Mouse (Mus musculus): ENCODE measurements around the gene Lhx6. TPM values are rescaled to one million over a fixed set of nuclear protein-coding genes. Genes with fewer than 3 reads are reported as not detected.

Lhx6 gene
- polyA plus RNA-seq, 1 experiment: 0.71 TPM

DNA sequence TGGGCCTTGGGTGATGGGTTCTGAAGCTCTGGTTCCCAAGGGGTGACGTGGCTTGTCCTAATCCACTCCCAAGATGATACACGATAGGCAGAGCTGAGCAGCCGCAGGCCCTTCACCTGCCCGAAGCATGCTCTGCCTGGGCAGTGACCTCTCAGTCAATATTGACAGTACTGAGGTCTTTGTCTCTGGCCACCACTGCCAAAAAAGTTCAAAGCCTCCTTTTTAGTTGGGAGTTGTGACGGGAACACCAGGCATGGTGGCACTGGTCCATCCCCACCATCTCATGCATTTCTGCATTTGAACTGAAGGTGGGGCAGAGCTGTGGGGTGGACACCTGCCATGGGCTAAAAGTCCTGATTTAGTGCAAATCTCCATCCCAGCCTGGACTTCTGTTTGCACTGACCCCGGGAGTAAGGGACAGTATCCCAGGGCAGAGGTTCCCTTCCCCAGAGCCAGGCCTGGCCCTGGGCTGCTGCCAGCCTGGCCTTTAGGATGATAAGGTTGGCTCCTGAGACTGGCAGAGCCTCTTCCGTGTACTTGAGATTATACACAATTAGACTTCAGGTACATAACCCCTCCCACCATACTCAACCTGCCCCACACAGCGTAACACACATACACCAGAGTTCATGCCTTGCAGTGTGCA, 33.4 kb downstream of the Lhx6 start:
- no peak for TF ChIP-seq CTCF (IDR thresholded peaks at IDR 0.05; ENCODE audit: extremely low read depth, insufficient read depth, insufficient read length, insufficient replicate concordance)
- TF ChIP-seq POLR2A (IDR thresholded peaks at IDR 0.05; ENCODE audit: low read depth, low read length): no peak
- H3K27me3 ChIP-seq (ENCODE audit: control insufficient read depth, insufficient read depth, low read length): no peaks in the 10 kb centered on the region
- H3K27ac ChIP-seq (ENCODE audit: insufficient read depth, low read length): no peak overlapping the region
- no peak for DNase-seq (ENCODE audit: low read depth in 1 of 2, low spot score in 2 of 2)
- no peaks in the 10 kb centered on the region for H3K4me1 ChIP-seq (ENCODE audit: control insufficient read depth, insufficient read depth, insufficient read length)
- WGBS: 91% methylated on average over 8 of the region's 8 CpGs
- no peak overlapping the region for H3K4me3 ChIP-seq (ENCODE audit: extremely low read depth, insufficient read depth, insufficient read length)
- no peaks in the 10 kb centered on the region for H3K36me3 ChIP-seq (ENCODE audit: control insufficient read depth, insufficient read depth, low read length)

DNA sequence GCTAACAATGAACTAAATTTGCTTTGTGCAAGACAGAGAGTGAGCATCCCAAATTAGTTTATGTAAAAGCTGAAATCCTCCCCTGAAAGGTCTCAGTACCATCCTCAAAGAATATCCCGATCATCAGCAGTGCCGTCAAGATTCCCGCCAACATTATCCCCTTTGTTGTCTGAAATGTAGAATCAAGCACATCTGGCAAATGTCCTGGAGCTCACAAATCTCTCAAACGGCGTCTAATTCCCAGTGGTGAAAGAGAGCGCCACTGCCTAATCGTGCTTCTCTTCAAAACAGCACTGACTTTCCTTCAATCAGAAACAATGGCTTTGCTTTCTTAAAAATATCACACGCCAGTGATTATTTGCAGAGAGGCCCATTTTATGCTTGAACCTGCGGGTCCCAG, 38.1 kb downstream of the Lhx6 start:
- no peaks in the 10 kb centered on the region for H3K27me3 ChIP-seq (ENCODE audit: control insufficient read depth, insufficient read depth, low read length)
- no peak overlapping the region for H3K27ac ChIP-seq (ENCODE audit: insufficient read depth, low read length)
- no peak for DNase-seq (ENCODE audit: low read depth in 1 of 2, low spot score in 2 of 2)
- H3K4me1 ChIP-seq (ENCODE audit: control insufficient read depth, insufficient read depth, insufficient read length): no peaks in the 10 kb centered on the region
- no peaks in the 10 kb centered on the region for H3K36me3 ChIP-seq (ENCODE audit: control insufficient read depth, insufficient read depth, low read length)
- TF ChIP-seq CTCF (IDR thresholded peaks at IDR 0.05; ENCODE audit: extremely low read depth, insufficient read depth, insufficient read length, insufficient replicate concordance) (no peak), POLR2A (IDR thresholded peaks at IDR 0.05; ENCODE audit: low read depth, low read length) (no peak)
- WGBS: 93% methylated on average over 9 of the region's 9 CpGs
- no peak overlapping the region for H3K4me3 ChIP-seq (ENCODE audit: extremely low read depth, insufficient read depth, insufficient read length)

DNA sequence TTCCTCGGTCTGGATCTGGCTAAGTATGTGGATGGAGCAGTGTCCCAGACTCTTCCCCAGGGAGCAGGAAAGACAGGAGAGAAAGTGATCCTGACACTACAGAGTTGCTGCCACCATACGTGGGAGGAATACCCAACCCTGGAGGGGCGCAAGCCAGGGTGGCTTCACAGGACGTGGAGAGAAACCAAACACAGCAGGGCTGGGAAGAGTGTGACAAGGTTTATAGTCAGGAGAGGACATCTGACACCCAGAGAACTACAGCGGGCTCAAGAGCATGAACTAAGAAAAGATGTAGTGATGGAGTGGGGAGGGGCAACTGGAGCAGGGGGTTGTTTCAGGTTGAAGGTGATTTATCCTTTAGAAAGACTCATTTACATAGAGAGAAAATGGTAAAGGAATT, 43.8 kb downstream of the Lhx6 start:
- H3K4me3 ChIP-seq (ENCODE audit: extremely low read depth, insufficient read depth, insufficient read length): no peak overlapping the region
- no peaks in the 10 kb centered on the region for H3K4me1 ChIP-seq (ENCODE audit: control insufficient read depth, insufficient read depth, insufficient read length)
- H3K27ac ChIP-seq (ENCODE audit: insufficient read depth, low read length): no peak overlapping the region
- H3K36me3 ChIP-seq (ENCODE audit: control insufficient read depth, insufficient read depth, low read length): no peaks in the 10 kb centered on the region
- H3K27me3 ChIP-seq (ENCODE audit: control insufficient read depth, insufficient read depth, low read length): no peaks in the 10 kb centered on the region
- TF ChIP-seq POLR2A (IDR thresholded peaks at IDR 0.05; ENCODE audit: low read depth, low read length): no peak
- TF ChIP-seq CTCF (IDR thresholded peaks at IDR 0.05; ENCODE audit: extremely low read depth, insufficient read depth, insufficient read length, insufficient replicate concordance): no peak
- 87% methylated on average over 5 of the region's 5 CpGs for WGBS
- DNase-seq (ENCODE audit: low read depth in 1 of 2, low spot score in 2 of 2): no peak

DNA sequence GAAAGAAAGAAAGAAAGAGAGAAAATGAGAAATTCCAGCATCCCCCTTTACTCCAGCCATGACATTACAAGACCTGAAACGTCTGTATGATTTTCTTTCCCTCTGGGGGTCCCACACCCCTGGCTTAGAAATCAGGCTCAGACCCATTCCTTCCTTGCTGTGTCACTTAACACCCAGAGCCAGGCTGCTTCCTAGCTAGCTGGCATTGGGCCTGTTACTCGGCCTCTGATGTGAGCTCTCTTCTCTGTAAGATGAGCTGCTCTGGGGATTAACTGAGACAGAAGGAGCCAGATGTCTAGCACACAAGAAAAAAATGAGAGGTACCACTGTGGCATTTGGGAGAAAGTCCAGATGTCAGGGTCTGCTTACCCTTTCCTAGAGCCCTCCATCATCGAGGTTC, 49.0 kb downstream of the Lhx6 start:
- DNase-seq (ENCODE audit: low read depth in 1 of 2, low spot score in 2 of 2): no peak
- 69% methylated on average over 3 of the region's 3 CpGs for whole genome bisulfite sequencing
- Histone ChIP-seq H3K4me1 (ENCODE audit: control insufficient read depth, insufficient read depth, insufficient read length) (no peaks in the 10 kb centered on the region), H3K27ac (ENCODE audit: insufficient read depth, low read length) (no peak overlapping the region), H3K27me3 (ENCODE audit: control insufficient read depth, insufficient read depth, low read length) (no peaks in the 10 kb centered on the region), H3K4me3 (ENCODE audit: extremely low read depth, insufficient read depth, insufficient read length) (no peak overlapping the region), H3K36me3 (ENCODE audit: control insufficient read depth, insufficient read depth, low read length) (no peaks in the 10 kb centered on the region)
- no peak for TF ChIP-seq CTCF (IDR thresholded peaks at IDR 0.05; ENCODE audit: extremely low read depth, insufficient read depth, insufficient read length, insufficient replicate concordance)
- no peak for TF ChIP-seq POLR2A (IDR thresholded peaks at IDR 0.05; ENCODE audit: low read depth, low read length)

DNA sequence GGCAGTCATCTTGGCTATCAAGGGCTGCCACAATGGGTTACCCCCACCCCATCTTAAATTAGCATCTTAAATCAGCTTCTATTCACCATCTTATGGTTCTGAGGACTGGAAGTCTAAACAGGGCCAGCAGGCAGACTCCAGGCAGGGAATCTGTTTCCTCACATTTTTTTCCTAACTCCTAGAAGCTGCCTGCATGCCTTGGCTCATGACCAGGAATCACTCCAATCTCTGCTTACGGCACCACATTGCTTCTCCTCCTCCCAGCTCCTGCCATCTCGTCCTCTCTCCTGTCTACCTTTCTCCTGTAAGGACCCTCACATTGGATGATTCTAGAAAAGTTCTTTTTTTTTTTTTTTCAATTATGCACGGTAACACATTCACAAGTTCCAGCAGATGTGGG, 52.0 kb downstream of the Lhx6 start:
- peaks cover 2% of the 10 kb centered on the region; the same call in 1 of the 2 replicates for H3K4me1 ChIP-seq (ENCODE audit: control insufficient read depth, insufficient read depth, insufficient read length)
- no peak for DNase-seq (ENCODE audit: low read depth in 1 of 2, low spot score in 2 of 2)
- no peaks in the 10 kb centered on the region for H3K27me3 ChIP-seq (ENCODE audit: control insufficient read depth, insufficient read depth, low read length)
- TF ChIP-seq CTCF (IDR thresholded peaks at IDR 0.05; ENCODE audit: extremely low read depth, insufficient read depth, insufficient read length, insufficient replicate concordance): no peak
- TF ChIP-seq POLR2A (IDR thresholded peaks at IDR 0.05; ENCODE audit: low read depth, low read length): no peak
- H3K36me3 ChIP-seq (ENCODE audit: control insufficient read depth, insufficient read depth, low read length): no peaks in the 10 kb centered on the region
- no peak overlapping the region for H3K27ac ChIP-seq (ENCODE audit: insufficient read depth, low read length)
- WGBS: 76% methylated on average over 3 of the region's 3 CpGs
- no peak overlapping the region for H3K4me3 ChIP-seq (ENCODE audit: extremely low read depth, insufficient read depth, insufficient read length)

DNA sequence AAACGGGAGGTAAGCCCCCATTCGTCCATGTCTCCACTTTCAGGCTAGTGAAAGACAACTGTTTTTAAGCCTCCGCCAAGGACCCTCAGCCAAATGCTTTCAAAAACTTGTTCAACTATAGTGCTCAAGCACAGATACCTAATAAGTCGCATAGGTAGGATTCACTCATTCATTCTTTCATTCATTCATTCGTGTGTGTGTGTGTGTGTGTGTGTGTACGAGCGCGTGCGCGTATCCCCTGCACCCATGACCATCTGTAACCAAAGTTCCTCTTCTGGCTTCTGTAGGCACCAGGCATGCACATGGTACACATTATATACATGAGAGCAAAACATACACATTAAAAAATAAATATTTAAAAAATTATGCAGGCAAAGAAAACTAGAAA, 55.6 kb downstream of the Lhx6 start:
- Histone ChIP-seq H3K4me3 (ENCODE audit: extremely low read depth, insufficient read depth, insufficient read length) (peak overlapping the region; percentile 7; the same call in 1 of the 2 replicates), H3K27me3 (ENCODE audit: control insufficient read depth, insufficient read depth, low read length) (no peaks in the 10 kb centered on the region), H3K36me3 (ENCODE audit: control insufficient read depth, insufficient read depth, low read length) (no peaks in the 10 kb centered on the region), H3K27ac (ENCODE audit: insufficient read depth, low read length) (no peak overlapping the region), H3K4me1 (ENCODE audit: control insufficient read depth, insufficient read depth, insufficient read length) (peaks cover 6% of the 10 kb centered on the region; the same call in 1 of the 2 replicates)
- no peak for DNase-seq (ENCODE audit: low read depth in 1 of 2, low spot score in 2 of 2)
- WGBS: 40% methylated on average over 10 of the region's 10 CpGs
- TF ChIP-seq CTCF (IDR thresholded peaks at IDR 0.05; ENCODE audit: extremely low read depth, insufficient read depth, insufficient read length, insufficient replicate concordance): no peak
- TF ChIP-seq POLR2A (IDR thresholded peaks at IDR 0.05; ENCODE audit: low read depth, low read length): no peak

DNA sequence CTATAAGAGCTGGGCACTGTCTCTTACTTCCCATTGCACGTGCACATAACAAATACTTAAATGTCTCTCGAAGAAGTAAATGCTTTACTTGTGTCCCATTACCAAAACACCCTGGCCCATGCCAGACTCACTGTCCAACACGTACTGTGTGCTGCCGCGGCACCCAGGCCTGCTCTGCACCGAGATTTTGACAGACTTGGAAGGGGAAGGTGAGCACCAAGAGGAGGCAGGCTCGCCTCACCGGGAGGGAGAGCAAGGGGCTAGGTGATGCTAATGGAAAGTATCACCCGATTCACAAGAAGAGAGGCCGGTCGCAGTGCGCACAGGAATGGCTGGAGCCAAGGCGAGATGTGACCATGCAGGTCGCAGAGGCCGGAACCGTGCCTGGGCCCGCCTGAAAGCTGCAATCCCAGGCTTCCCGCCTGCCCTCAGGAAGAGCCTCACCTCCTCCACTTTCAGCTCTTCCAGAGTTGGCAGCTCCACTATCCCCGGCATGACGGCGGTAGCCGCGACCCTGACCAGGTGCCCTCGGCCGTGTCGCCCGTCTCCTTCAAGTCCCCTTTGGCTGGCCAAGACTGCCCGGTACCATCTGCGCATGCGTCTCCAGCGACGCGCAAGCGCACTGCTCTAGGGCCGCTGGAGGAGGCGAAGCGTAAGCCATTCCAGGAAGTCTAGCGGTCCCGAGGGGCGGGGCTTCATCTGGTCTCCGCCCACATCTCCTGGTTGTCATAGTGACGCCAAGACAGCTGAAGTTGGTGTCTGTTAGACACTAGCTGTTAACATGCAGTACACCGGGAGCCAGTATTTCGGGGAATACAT, 56.3 kb downstream of the Lhx6 start, which contains the start of the genes Ndufa8 and Morn5:
Ndufa8 (minus strand) TSS at position 659 of the 819 bp plus-strand sequence.
Morn5 (plus strand) TSS at position 711 of the 819 bp plus-strand sequence.
- H3K36me3 ChIP-seq (ENCODE audit: control insufficient read depth, insufficient read depth, low read length): no peaks in the 10 kb centered on the region
- H3K27ac ChIP-seq (ENCODE audit: insufficient read depth, low read length): peak within 1 kb of the TSS; percentile 58
- H3K4me1 ChIP-seq (ENCODE audit: control insufficient read depth, insufficient read depth, insufficient read length): peaks cover 6% of the 10 kb centered on the region; the same call in 1 of the 2 replicates
- WGBS: under 1% methylated on average over 44 of the region's 44 CpGs
- no peak for TF ChIP-seq CTCF (IDR thresholded peaks at IDR 0.05; ENCODE audit: extremely low read depth, insufficient read depth, insufficient read length, insufficient replicate concordance)
- peak; percentile 32; the same call in 1 of the 2 replicates for TF ChIP-seq POLR2A (IDR thresholded peaks at IDR 0.05; ENCODE audit: low read depth, low read length)
- peak within 1 kb of the TSS; percentile 95 for H3K4me3 ChIP-seq (ENCODE audit: extremely low read depth, insufficient read depth, insufficient read length)
- DNase-seq (ENCODE audit: low read depth in 1 of 2, low spot score in 2 of 2): peak; percentile 87 to 96
- no peaks in the 10 kb centered on the region for H3K27me3 ChIP-seq (ENCODE audit: control insufficient read depth, insufficient read depth, low read length)

All from spleen, adult 2 months (tissue).